Mouse (Mus musculus): ENCODE results near the gene Ptpn1. TPM values are rescaled to one million over a fixed set of nuclear protein-coding genes. Genes with fewer than 3 reads are reported as not detected.

Ptpn1 gene
- polyA plus RNA-seq, 1 experiment from 2014 or later: 22.4 TPM

- H3K9ac ChIP-seq (ENCODE audit: low read depth, low read length): no peak overlapping the region
- ATAC-seq (ENCODE audit: low read depth): 0 out of 2 replicates have a peak, but pooled peaks have one; percentile 13
- H3K27ac ChIP-seq (ENCODE audit: low read length): no peak overlapping the region
- H3K4me2 ChIP-seq (ENCODE audit: low read depth, low read length): no peak overlapping the region
- 55% methylated on average over 16 of the region's 16 CpGs for WGBS (ENCODE audit: insufficient replicate concordance)
- H3K9me3 ChIP-seq (replicated peaks; ENCODE audit: control insufficient read depth, low read length): no peaks in the 10 kb centered on the region
- H3K36me3 ChIP-seq (ENCODE audit: control insufficient read depth, insufficient read depth): no peaks in the 10 kb centered on the region
- H3K4me3 ChIP-seq (ENCODE audit: low read depth, low read length): no peak overlapping the region
- H3K27me3 ChIP-seq (ENCODE audit: control insufficient read depth, insufficient read depth, low read depth, low read length): peaks cover 3% of the 10 kb centered on the region; the same call in 1 of the 2 replicates
- H3K4me1 ChIP-seq (ENCODE audit: control insufficient read depth, low read depth, low read length): peaks cover under 1% of the 10 kb centered on the region
Measured at GRCm38 (mm10) chr2:167899989-167900421, 31.9 kb upstream of the Ptpn1 start.

GRCm38 (mm10) chr2:167902116-167902703, 29.6 kb upstream of the Ptpn1 start:
- H3K27ac ChIP-seq (ENCODE audit: low read length): no peak overlapping the region
- 52% methylated on average over 9 of the region's 9 CpGs for WGBS (ENCODE audit: insufficient replicate concordance)
- no peak overlapping the region for H3K9ac ChIP-seq (ENCODE audit: low read depth, low read length)
- peaks cover 3% of the 10 kb centered on the region; the same call in 1 of the 2 replicates for H3K27me3 ChIP-seq (ENCODE audit: control insufficient read depth, insufficient read depth, low read depth, low read length)
- H3K36me3 ChIP-seq (ENCODE audit: control insufficient read depth, insufficient read depth): no peaks in the 10 kb centered on the region
- H3K9me3 ChIP-seq (replicated peaks; ENCODE audit: control insufficient read depth, low read length): no peaks in the 10 kb centered on the region
- H3K4me2 ChIP-seq (ENCODE audit: low read depth, low read length): no peak overlapping the region
- no peaks in the 10 kb centered on the region for H3K4me1 ChIP-seq (ENCODE audit: control insufficient read depth, low read depth, low read length)
- H3K4me3 ChIP-seq (ENCODE audit: low read depth, low read length): no peak overlapping the region
- no peak for ATAC-seq (ENCODE audit: low read depth)

- Histone ChIP-seq H3K36me3 (ENCODE audit: control insufficient read depth, insufficient read depth) (no peaks in the 10 kb centered on the region), H3K4me1 (ENCODE audit: control insufficient read depth, low read depth, low read length) (no peaks in the 10 kb centered on the region), H3K4me3 (ENCODE audit: low read depth, low read length) (no peak overlapping the region), H3K4me2 (ENCODE audit: low read depth, low read length) (no peak overlapping the region), H3K9me3 (replicated peaks; ENCODE audit: control insufficient read depth, low read length) (no peaks in the 10 kb centered on the region), H3K9ac (ENCODE audit: low read depth, low read length) (no peak overlapping the region), H3K27me3 (ENCODE audit: control insufficient read depth, insufficient read depth, low read depth, low read length) (peaks cover 3% of the 10 kb centered on the region; the same call in 1 of the 2 replicates), H3K27ac (ENCODE audit: low read length) (no peak overlapping the region)
- 70% methylated on average over 11 of the region's 11 CpGs for WGBS (ENCODE audit: insufficient replicate concordance)
- no peak for ATAC-seq (ENCODE audit: low read depth)
Measured at GRCm38 (mm10) chr2:167903242-167903952, 28.5 kb upstream of the Ptpn1 start.

GRCm38 (mm10) chr2:167904621-167905367, 27.1 kb upstream of the Ptpn1 start:
- Histone ChIP-seq H3K27ac (ENCODE audit: low read length) (no peak overlapping the region), H3K4me1 (ENCODE audit: control insufficient read depth, low read depth, low read length) (no peaks in the 10 kb centered on the region), H3K4me2 (ENCODE audit: low read depth, low read length) (no peak overlapping the region), H3K9ac (ENCODE audit: low read depth, low read length) (no peak overlapping the region), H3K4me3 (ENCODE audit: low read depth, low read length) (no peak overlapping the region), H3K27me3 (ENCODE audit: control insufficient read depth, insufficient read depth, low read depth, low read length) (peaks cover 3% of the 10 kb centered on the region; the same call in 1 of the 2 replicates), H3K9me3 (replicated peaks; ENCODE audit: control insufficient read depth, low read length) (no peaks in the 10 kb centered on the region), H3K36me3 (ENCODE audit: control insufficient read depth, insufficient read depth) (no peaks in the 10 kb centered on the region)
- WGBS (ENCODE audit: insufficient replicate concordance): 69% methylated on average over 12 of the region's 12 CpGs
- no peak for ATAC-seq (ENCODE audit: low read depth)

- Histone ChIP-seq H3K4me1 (ENCODE audit: control insufficient read depth, low read depth, low read length) (no peaks in the 10 kb centered on the region), H3K9me3 (replicated peaks; ENCODE audit: control insufficient read depth, low read length) (no peaks in the 10 kb centered on the region), H3K4me3 (ENCODE audit: low read depth, low read length) (no peak overlapping the region), H3K27ac (ENCODE audit: low read length) (no peak overlapping the region), H3K9ac (ENCODE audit: low read depth, low read length) (no peak overlapping the region), H3K4me2 (ENCODE audit: low read depth, low read length) (no peak overlapping the region), H3K27me3 (ENCODE audit: control insufficient read depth, insufficient read depth, low read depth, low read length) (peaks cover under 1% of the 10 kb centered on the region; the same call in 1 of the 2 replicates), H3K36me3 (ENCODE audit: control insufficient read depth, insufficient read depth) (no peaks in the 10 kb centered on the region)
- ATAC-seq (ENCODE audit: low read depth): no peak
- WGBS (ENCODE audit: insufficient replicate concordance): 59% methylated on average over 8 of the region's 8 CpGs
Measured at GRCm38 (mm10) chr2:167905561-167905960, 26.3 kb upstream of the Ptpn1 start.

- Histone ChIP-seq H3K27me3 (ENCODE audit: control insufficient read depth, insufficient read depth, low read depth, low read length) (no peaks in the 10 kb centered on the region; the same call in 1 of the 2 replicates), H3K9ac (ENCODE audit: low read depth, low read length) (no peak overlapping the region), H3K4me3 (ENCODE audit: low read depth, low read length) (no peak overlapping the region), H3K4me1 (ENCODE audit: control insufficient read depth, low read depth, low read length) (no peaks in the 10 kb centered on the region), H3K9me3 (replicated peaks; ENCODE audit: control insufficient read depth, low read length) (no peaks in the 10 kb centered on the region), H3K4me2 (ENCODE audit: low read depth, low read length) (no peak overlapping the region), H3K27ac (ENCODE audit: low read length) (no peak overlapping the region), H3K36me3 (ENCODE audit: control insufficient read depth, insufficient read depth) (no peaks in the 10 kb centered on the region)
- ATAC-seq (ENCODE audit: low read depth): no peak
Measured at GRCm38 (mm10) chr2:167906729-167907128, 25.1 kb upstream of the Ptpn1 start.

GRCm38 (mm10) chr2:167909531-167910177, 22.2 kb upstream of the Ptpn1 start:
- Histone ChIP-seq H3K4me3 (ENCODE audit: low read depth, low read length) (no peak overlapping the region), H3K27ac (ENCODE audit: low read length) (no peak overlapping the region), H3K4me2 (ENCODE audit: low read depth, low read length) (no peak overlapping the region), H3K9ac (ENCODE audit: low read depth, low read length) (no peak overlapping the region), H3K27me3 (ENCODE audit: control insufficient read depth, insufficient read depth, low read depth, low read length) (no peaks in the 10 kb centered on the region; the same call in 1 of the 2 replicates), H3K36me3 (ENCODE audit: control insufficient read depth, insufficient read depth) (no peaks in the 10 kb centered on the region), H3K9me3 (replicated peaks; ENCODE audit: control insufficient read depth, low read length) (no peaks in the 10 kb centered on the region), H3K4me1 (ENCODE audit: control insufficient read depth, low read depth, low read length) (no peaks in the 10 kb centered on the region)
- 58% methylated on average over 11 of the region's 11 CpGs for WGBS (ENCODE audit: insufficient replicate concordance)
- ATAC-seq (ENCODE audit: low read depth): no peak

- no peak overlapping the region for H3K9ac ChIP-seq (ENCODE audit: low read depth, low read length)
- 42% methylated on average over 3 of the region's 3 CpGs for WGBS (ENCODE audit: insufficient replicate concordance)
- no peak for ATAC-seq (ENCODE audit: low read depth)
Measured at GRCm38 (mm10) chr2:167910178-167910540, 21.7 kb upstream of the Ptpn1 start.

More at GRCm38 (mm10) chr2:167910178-167910540, 21.7 kb upstream of the Ptpn1 start:
- Histone ChIP-seq H3K27ac (ENCODE audit: low read length) (no peak overlapping the region), H3K27me3 (ENCODE audit: control insufficient read depth, insufficient read depth, low read depth, low read length) (no peaks in the 10 kb centered on the region; the same call in 1 of the 2 replicates), H3K4me3 (ENCODE audit: low read depth, low read length) (no peak overlapping the region), H3K4me2 (ENCODE audit: low read depth, low read length) (no peak overlapping the region), H3K9me3 (replicated peaks; ENCODE audit: control insufficient read depth, low read length) (no peaks in the 10 kb centered on the region), H3K36me3 (ENCODE audit: control insufficient read depth, insufficient read depth) (no peaks in the 10 kb centered on the region), H3K4me1 (ENCODE audit: control insufficient read depth, low read depth, low read length) (no peaks in the 10 kb centered on the region)
